Mouse (Mus musculus) mouse embryonic stem cell (cell line): ENCODE measurements around the gene Mcat.

ENCODE experiments used
- in situ Hi-C, 2 experiments: fragments of 300-500 bp; cut with MboI; formaldehyde crosslinking; loops; 1 replicate in 1 of 2; 3 replicates in 1 of 2; pipeline ENCODE4 v1.14.3; 2019 to 2020; ENCODE audit warnings: low sequenced_read_pairs in 2 of 2, low pct_unique_long_range_greater_than_20kb in 1 of 2, mixed read lengths in 1 of 2; ENCODE audit not compliant: unreplicated experiment in 1 of 2

The Mcat gene

DNA sequence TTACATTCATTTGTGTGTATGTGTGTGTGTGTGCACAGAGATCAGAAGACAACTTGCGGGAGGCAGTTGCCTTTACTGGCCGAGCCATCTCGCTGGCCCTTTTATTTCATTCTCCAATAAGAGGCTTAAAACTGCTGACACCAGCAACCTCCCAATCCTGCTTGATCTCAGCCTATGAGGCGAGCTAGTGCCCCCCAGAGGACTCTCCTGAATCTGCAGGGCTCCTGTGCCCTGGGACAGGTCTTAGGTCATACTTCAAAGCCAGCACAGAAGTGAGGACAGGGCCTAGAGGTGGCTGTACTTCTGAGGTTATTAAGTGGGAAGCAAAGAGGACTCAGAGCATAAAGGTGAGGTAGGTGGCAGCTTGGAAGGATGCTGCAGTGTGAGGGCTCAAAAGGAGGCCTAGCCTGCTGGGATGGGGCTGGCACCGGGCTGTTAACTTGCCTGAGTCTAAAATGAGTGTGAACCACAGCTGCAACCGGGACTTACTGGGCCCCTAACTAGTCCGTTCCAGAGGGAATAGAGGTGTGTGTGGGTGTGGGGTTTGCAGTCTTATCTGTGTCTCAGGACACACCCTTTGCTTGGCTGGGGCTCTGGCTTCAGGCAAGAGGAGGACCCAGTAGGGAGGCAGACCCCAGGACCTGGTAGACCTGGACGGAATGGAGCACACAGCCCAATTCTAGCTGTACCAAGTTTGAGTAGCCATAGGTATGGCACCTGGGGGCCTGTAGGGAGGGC is 20.0 kb upstream of the Mcat start:
- in situ Hi-C loops, result no loop called here

DNA sequence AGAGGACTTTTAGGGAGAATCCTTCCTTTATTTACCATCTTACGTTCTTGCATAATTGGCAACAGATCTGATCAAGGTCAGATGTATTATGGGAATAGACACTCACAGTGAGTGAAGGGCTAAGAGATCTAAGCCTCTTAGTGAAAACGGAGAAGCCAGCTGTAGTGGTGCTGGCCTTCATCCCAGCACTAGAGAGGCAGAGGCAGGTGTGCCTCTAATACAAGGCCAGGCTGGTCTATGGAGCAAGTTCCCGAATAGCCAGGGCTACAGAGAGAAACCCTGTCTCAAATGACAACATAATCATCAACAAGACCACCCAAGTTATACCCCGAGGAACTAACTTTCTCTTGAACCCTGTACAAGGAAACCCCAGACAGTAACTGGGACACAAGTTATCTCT is 19.3 kb upstream of the Mcat start:
- in situ Hi-C loops, result no loop called here

DNA sequence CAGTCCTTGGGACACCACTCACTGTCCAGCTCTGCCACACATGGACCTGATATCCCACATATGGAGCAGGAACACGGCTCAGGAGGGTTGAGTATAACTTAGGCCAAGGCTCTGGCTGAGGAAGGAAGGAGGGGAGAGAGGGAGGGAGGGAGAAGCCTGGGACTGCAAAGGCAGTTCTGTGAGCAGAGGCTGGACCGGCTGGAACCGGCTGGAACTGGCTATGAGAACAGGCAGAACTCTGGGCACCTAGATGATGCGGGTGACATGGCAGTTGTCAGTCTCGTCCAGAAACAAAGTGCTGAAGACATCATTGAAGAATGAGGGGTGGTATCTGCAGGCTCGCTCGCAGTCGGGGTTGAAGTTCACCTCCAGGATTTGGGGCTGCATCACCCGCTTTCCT is 13.1 kb upstream of the Mcat start:
- in situ Hi-C loops, result no loop called here

DNA sequence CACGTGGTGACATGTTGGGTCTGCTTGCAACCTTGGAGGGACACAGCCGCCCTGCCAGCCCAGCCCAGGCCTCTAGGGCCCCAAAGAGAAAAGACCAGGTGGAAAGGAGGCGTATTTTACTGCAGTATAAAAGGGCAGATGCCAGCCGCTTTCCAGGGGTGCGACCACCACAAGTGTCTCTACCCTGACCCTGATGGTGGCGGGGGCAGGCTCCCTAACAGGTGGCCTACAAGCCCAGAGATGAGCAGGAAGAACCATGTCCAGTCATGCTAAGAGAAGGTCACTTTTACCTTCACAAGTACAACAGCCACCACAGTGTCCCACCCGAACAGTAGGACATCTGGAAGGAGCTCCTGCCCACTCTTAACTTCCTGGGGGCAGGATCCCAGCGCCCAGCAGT is 12.0 kb upstream of the Mcat start:
- in situ Hi-C loops, result no loop called here

DNA sequence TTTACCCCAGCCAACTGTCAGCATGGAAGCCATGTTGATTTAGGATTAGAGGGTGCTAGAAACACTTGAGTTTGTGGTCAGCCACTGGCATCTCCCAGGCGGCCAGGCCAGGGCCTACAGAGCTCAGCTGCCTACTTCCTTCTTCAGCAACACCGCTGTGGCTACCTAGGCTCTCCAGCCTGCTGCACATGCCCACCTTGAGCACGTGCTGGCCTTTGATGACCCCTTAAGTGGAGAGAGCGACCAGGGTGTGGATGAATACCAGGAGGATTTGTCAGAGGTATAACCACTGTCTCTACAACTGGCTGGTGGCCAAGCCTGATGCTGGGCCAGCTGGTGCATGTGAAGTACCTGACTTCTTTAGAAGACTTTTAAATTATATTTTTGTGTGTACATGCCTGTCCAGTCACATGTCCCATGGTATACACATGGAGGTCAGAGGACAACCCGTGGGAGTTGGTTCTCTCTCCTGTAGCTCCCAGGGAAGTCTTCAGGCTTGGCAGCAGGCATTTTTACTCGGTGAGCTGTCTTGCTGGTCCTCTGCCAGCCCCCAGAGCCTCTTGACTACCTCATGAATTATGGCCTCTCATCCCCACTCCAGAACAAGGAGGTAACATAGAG is 11.3 kb upstream of the Mcat start:
- in situ Hi-C loops, result no loop called here

DNA sequence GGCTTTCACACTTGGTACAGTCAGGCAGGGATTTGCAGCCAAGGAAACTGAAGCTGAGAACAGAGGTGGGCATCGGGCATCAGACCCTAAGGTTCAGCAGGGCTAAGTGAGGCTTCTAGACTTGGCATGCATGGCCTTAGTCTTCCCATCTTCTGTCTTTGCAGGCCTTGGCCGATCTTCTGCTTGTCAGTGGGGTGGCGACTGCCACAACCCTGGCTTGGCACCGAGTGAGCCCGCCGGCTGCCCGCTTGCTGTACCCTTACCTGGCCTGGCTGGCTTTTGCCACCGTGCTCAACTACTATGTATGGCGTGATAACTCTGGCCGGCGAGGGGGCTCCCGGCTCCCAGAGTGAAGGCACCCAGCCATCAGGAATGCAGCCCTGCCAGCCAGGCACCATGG is 10.0 kb upstream of the Mcat start:
- in situ Hi-C loops, result no loop called here

DNA sequence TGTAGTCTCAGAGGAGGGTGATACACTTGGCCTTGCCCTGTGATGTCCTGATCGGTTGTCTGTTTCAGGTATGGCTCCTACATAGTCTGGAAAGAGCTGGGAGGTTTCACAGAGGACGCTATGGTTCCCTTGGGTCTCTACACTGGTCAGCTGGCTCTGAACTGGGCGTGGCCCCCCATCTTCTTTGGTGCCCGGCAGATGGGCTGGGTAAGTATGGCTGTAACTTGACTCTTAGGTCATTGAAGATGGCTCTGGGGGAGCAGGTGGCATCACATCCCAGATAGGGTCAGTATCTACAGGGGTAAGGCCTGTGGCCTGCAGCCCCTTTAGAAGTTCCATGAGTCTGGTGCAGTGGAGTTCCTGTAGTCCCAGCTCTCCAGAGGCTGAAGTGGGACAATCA is 8.5 kb upstream of the Mcat start:
- in situ Hi-C loops, result no loop called here

DNA sequence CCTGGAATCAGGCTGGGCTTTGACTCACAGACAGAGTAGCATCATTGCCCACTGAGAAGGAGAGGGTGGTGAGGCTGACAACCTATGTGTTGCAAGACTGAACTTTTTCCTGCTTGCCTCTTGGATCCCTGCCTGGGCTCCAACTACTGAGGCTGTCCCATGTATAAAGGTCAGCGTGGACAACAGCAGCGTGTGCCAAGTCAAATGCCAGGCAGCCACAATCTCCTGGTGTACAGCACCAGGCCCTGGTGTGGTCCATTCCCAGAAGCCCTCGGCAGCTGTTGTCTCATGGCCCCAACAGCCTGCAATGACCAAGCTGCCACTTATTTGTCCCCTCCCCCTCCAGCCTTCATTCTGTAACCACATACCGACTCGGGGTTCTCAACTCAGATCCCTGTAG is 8.0 kb upstream of the Mcat start:
- in situ Hi-C loops, result no loop called here

DNA sequence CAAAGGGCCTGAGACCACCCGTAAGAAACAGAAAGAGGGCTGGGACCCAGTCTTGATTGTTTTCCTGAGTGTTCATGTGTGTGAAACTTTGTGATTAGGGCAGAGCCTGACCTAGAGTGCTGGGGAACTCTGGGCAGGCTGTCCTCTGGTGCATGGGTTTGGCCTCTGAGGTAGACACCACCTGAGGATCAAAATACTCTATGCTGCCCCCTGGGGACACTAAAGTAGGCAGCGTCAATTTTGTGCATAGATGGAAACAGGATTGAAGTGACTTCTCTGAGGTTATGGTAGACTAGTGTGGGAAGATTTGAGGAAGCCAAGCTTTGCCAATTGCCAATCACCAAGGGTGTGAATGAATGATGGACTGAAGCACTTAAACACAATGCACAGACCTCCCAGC is 7.1 kb upstream of the Mcat start:
- in situ Hi-C loops, result no loop called here

DNA sequence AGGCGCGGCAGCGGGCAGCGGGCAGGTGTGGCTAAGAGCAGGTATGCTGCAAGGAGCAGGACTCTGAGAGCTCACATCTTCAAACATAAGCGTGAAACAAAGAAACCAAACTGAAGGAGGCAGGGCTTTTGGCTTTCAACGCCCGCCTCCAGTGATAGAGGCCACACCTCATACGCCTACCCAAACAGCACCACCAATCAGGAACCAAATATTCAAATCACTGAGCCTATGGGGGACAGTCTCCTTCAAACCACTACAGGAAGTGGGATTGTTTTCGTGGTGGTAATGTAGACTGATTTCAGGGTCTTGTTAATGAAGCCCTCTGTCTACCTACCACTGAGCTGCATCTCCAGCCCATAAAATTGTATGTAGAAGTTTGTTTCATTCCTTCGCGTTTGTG is 6.1 kb upstream of the Mcat start:
- in situ Hi-C loops, result no loop called here

DNA sequence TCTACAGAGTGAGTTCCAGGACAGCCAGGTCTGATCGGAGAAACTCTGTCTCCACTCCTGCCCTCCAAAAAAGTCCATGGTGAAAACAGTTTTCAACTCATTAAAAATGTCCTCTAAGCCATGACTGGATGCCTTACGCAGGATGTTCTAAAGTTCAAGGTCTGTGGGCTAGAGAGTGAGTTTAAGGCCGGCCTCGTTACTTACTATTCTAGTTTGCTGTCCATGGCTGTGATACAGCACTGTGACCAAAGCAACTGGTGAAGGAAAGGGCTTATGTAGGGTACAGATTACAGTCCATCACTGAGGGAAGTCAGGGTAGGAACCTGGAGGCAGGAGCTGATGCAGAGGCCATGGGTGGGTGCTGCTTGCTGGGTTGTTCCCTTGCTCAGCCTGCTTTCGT is 5.0 kb upstream of the Mcat start:
- in situ Hi-C loops, result no loop called here

DNA sequence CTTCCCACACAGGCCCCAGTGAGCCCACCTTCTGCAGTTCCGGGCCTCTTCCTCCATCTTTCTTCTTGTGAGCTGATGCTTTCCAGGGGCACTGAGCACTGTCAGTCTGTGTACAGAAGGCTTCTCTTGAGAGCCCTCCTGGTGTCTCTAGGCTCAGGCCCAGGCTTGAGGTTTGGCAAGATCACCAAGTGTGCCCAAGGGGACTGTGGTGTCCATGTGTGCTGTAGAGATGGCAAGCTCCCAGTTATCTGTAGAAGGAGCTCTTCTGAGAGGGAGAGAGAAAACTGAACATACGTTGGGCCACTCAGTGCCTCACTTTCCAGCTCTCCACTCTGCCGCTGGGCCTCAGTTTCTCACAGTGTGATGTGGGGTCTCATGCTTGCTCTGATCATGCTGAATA is 4.1 kb upstream of the Mcat start:
- in situ Hi-C loops, result no loop called here

DNA sequence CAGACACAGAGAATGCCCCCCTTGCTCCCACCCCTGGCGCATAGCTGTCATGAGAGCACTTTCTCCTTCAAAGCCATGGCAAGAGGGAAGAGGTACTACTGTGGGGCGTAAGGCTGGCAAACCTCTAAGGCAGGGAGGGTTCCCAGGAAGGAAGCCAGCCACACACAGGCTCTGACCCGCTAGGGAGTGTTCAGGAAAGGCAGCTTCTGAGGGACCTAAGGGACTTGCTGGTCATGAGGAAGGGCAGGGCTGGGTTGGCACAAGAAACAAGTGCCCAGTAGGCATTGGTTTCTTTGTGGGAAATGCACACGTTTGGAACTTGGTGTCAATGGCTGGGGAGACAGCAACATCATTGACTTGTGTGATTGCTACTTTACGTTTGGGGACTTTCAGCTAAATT is 2.4 kb upstream of the Mcat start:
- in situ Hi-C loops, result no loop called here

DNA sequence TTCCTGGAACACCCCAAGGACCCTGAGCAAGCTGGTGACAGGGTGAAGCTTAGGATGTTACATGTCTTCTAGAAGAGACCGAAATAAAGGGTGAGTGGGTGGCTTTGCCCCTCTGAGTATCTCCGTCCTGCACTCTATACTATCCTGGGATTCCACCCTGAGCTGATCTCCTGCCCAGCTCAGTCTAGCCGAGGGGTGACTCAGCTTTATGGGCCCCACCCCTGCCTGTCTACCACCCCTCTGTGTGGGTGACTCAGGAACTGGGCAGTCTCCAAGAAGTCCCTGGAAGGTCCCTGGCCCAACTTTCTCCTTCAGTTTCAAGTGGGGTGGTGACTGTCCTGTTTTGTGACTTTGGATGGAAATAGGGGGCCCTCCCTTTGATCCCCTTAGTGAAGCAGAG is 1.8 kb upstream of the Mcat start:
- in situ Hi-C loops, result no loop called here

DNA sequence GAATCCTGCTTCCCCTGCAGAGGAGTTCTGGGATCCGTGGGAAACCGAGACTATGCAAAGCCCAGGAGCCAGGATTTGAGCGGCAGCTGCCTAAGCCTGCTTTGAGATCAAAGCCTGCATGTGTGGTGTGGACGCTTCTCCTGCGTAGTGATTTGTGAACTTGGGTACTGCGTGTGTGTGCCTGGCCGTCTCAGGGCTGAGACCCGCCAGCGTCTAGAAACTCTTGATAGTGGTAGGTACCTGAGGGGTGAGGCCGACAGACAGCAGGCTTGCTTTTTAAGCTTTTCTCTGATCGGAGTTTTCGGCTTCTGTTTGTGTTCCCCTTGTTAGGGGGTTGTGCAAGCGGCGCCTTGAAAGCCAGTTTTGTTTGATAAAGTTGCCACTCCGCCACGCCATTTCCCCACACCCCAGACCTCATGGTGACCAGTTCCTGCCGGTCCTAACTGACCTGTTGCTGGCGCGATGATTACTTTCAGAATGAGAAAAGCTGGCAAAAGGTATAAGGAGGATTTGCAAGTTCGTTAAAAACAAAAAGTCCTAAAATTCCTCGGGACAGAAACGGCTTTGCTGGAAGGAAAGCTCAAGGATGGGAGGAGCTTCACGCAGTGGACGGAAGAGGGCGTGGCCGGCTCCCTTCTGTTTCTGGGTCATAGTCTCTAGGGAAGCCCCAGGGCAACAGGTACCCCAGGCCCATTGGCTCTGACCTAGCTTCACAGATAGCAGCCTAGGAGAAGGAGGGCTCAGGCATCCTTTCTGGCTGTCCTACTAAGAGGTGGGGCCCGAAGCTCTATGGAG is 467 bp upstream of the Mcat start:
- in situ Hi-C loops, result no loop called here

DNA sequence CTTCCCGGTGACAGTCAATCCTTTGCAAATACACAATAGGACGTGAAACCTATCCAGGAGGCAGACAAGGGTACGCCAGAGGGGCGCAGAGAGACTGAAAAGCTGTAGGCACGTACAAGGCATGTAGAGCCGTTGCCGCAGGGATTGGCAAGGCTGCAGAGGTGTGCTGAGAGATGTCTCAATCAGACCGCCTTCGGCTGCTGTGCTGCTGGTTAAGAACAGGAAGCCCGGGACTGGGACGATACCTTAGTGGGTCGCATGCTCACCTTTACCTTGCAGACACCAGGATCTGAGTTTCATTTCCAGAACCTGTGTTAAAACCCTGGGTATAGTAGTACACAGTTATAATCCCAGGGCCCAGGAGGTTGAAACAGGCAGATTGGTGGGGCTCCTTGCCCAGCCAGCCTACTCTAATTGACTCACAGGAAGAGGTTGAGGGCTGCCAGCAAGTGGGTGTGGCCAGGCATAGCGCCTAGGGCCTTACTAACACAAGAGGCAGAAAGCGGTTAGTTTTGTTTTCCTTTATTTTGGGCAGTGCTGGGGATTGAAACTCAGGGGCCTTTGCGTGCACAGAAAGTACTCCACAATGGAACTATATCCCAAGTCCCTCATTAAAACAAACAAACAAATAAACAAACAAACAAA is 839 bp downstream of the Mcat start:
- in situ Hi-C loops, result no loop called here

DNA sequence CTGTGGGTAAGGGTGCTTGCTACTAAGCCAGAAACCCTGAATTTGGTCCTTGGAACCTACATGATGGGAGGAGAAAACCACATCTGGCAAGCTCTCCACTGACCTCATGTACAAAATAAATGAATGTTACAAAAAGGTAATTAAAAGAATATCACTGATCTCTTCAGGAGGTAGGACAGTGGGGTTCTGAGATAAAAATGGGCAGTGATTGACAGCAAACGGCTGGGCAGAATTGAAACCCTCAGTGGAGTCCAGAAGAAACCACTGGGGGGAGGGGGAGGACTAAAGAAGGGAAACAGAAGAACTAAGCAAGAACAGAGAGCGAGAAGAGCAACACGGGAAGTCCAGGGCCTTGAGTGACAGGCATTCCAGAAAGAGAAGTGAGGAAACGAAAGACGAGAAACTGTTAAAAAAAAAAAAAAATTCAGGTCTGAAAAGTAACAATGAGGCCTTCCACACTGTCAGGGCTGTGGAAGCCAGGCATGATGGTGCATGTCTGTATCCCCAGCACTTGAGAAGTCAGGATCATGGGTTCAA is 2.6 kb downstream of the Mcat start:
- in situ Hi-C loops, result no loop called here

DNA sequence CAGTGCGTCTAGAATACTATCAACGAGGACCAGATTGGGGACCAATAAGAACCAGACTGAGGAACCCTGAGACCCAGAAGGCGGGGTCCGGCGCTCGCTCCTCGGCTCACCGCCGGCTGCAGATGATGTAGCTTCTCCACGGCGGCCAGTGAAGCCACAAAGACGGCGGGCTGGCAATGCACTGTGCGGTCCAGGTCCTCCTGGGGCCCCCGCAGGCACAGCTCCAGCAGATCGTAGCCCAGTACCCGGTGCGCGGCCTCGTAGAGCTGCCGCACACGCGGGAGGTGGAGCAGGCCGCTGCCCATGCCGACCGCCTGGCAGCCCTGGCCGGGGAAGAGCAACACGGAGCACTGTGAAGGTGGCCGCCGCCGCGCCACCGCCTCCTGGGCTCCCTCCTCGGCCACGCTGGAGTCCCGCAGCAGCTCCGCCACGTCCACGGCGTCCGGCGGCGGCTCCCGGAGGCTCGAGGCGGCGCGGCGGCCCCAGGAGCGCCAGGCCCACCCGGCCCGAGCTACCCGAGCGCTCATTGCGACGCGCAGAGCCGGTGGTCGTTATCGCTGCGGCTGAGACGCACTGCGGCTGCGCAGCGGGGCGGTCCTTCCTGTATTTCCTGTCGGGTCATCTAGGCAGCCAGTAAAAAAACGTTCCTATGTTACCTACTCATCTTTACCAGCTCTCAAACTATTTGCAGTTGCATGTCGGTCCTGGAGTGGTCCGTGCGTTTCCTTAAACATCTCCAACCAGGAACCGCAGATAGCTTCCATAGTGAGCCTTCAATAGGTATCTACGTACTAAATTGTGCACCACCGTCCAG is 8.2 kb downstream of the Mcat start:
- in situ Hi-C loops, result no loop called here
